Mouse (Mus musculus): ENCODE measurements around the gene Gm4985.
"Not testable (repeated sequence)": the region's sequence is repeated elsewhere in the genome, so short reads cannot be mapped to it uniquely, and the experiment has no call there.

Gene Gm4985

DNA sequence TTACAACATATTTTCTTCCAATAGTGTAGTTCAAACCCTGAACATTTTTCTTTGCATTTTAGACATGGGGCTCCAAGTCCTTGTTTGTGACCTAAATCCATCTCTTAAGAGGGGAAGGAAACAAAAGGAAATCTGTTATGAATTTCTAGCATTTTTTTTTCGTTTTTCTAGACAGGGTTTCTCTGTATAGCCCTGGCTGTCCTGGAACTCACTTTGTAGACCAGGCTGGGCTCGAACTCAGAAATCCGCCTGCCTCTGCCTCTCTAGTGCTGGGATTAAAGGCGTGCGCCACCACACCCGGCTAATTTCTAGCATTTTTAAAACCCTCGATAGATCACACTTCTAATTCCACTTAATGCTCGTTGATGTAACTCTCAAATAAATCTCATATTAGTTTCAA lies at the start of gene Gm4985:
TSS of gene Gm4985 (minus strand) at position 101 of the 400 bp plus-strand sequence.
- DNase-seq (ENCODE audit: low spot score), result not testable (repeated sequence)

DNA sequence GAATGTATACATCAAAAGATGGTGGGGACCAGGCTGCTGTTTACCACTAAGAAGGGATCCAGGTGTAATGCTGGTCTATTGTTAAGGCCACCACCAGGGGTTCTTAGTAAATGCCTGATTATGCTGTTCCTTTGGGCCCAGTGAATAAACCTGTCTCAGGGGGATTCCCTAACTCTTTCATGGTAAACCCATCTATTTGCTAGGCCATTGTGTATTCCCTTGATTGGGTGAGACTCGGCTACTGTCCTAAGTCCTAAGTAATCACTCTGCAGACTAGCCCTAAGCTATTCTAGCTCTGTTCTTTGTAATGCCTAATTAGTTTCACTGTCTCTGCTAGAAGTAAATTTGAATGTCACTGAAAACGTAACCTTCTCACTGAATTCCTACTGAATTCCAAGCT lies 4.6 kb downstream of the Gm4985 start:
- no peak for DNase-seq (ENCODE audit: low spot score)
